Mouse (Mus musculus) megakaryocyte-erythroid progenitor cell, adult 5-6 weeks (primary cell): ENCODE data around the gene Pigk. TPM values are rescaled to one million over a fixed set of nuclear protein-coding genes. Genes with fewer than 3 reads are reported as not detected.

Experiments used
- total RNA-seq, 2 experiments: library from RNA; stranded (forward) in 1 of 2; stranded (reverse) in 1 of 2; fragments of 200-1000, 215-1000 nt in 1 of 2; fragments of >200 nt in 1 of 2; fragmentation: Nextera tagmentation in 1 of 2; gene quantifications; 2 replicates each; pipeline ENCODE4 v1.2.3; 2014 to 2017

The Pigk gene
- total RNA-seq, 2 experiments from 2014 or later, result 36.6 to 63.0 TPM

Other genes starting within 250 kb of the Pigk start
- gene Ak5, start 45.7 kb upstream of the Pigk start, total RNA-seq (2014; fragmentation: Nextera tagmentation), result not detected in 2 replicates
- gene Ak5, start 45.7 kb upstream of the Pigk start, total RNA-seq (2017), result 0.34 TPM in 1 of 2 replicates, not detected in the other